Mouse (Mus musculus) cerebellum, adult 18-20 months (tissue): ENCODE data around the gene Atg4a.

ENCODE experiments used
- DNase-seq, 2 experiments: peaks; one replicate each; pipeline ENCODE4 v3.0.0; 2021

Atg4a gene

DNA sequence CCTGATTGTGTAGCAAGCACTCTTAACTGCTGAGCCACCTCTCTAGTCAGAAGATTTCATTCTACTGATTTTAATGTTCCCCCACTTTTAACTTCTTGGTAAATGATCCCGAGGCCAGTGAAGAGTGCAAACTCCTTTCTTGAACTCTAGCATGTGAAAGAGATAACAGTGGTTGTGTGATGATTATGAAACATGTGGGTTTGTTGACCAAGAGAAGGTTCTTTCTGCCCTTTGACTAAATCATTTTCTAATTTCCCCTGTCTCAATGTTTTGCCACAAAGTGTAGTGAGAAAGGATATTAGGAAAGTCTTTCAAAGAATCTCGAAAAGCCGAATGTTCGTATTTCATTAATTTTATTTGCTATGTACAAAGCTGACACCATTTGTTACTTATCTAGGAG lies 208.4 kb downstream of the Atg4a start:
- no peak for DNase-seq

- peak; percentile 16 to 32 for DNase-seq
Measured at GRCm38 (mm10) chrX:141175353-141175752, 218.6 kb downstream of the Atg4a start.

GRCm38 (mm10) chrX:141195036-141195435 lies 238.3 kb downstream of the Atg4a start:
- DNase-seq: no peak

- DNase-seq: no peak
Measured at GRCm38 (mm10) chrX:141198993-141199392, 242.3 kb downstream of the Atg4a start.

DNA sequence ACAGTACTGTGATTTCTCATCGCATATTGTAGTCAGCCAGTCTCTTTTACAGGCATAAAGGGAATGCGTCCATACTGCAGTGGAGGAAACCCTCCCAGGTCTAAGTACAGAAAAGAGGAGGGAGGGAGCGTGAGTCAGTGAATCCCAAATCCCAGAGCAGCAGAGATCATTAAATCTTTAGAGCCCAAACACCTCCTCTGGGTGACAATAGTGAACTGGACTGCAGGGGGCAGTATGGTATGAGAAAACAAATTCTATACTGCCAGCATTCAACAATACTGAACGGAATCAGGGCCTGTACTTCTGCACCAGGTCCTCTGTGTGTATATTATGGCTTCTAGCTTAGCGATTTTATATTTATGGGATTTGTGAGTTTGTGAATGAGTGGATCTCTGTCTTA lies 256.1 kb downstream of the Atg4a start:
- peak; percentile 9 to 31 for DNase-seq
